Mouse (Mus musculus): Measurements from ENCODE around the gene Srsf6.
"Not testable (repeated sequence)": the region's sequence is repeated elsewhere in the genome, so short reads cannot be mapped to it uniquely, and the experiment has no call there.

The Srsf6 gene

GRCm38 (mm10) chr2:162931123-162931673 lies at the start of gene Srsf6:
Srsf6 (plus strand) TSS chr2:162931528.
- DNase-seq, result peak; percentile 84 to 96

GRCm38 (mm10) chr2:162884101-162884500 lies 47.2 kb upstream of the Srsf6 start:
- no peak for DNase-seq

- no peak for DNase-seq
Measured at GRCm38 (mm10) chr2:162887121-162887520, 44.2 kb upstream of the Srsf6 start.

- DNase-seq, result no peak
Measured at GRCm38 (mm10) chr2:162888677-162889076, 42.7 kb upstream of the Srsf6 start.

- DNase-seq, result no peak
Measured at GRCm38 (mm10) chr2:162889191-162889590, 42.1 kb upstream of the Srsf6 start.

- DNase-seq, result no peak
Measured at GRCm38 (mm10) chr2:162889731-162890130, 41.6 kb upstream of the Srsf6 start.

GRCm38 (mm10) chr2:162892979-162893378 lies 38.3 kb upstream of the Srsf6 start:
- not testable (repeated sequence) for DNase-seq

- DNase-seq, result not testable (repeated sequence)
Measured at GRCm38 (mm10) chr2:162899256-162899655, 32.1 kb upstream of the Srsf6 start.

GRCm38 (mm10) chr2:162899880-162900589 lies 31.3 kb upstream of the Srsf6 start:
- no peak for DNase-seq

GRCm38 (mm10) chr2:162900590-162900916 lies 30.8 kb upstream of the Srsf6 start:
- no peak for DNase-seq

GRCm38 (mm10) chr2:162905902-162906301 lies 25.4 kb upstream of the Srsf6 start:
- no peak for DNase-seq

GRCm38 (mm10) chr2:162908052-162908491 lies 23.3 kb upstream of the Srsf6 start:
- peak; percentile 70 to 74 for DNase-seq

- no peak for DNase-seq
Measured at GRCm38 (mm10) chr2:162914040-162914439, 17.3 kb upstream of the Srsf6 start.

- DNase-seq, result peak; percentile 20 to 36
Measured at GRCm38 (mm10) chr2:162914519-162914918, 16.8 kb upstream of the Srsf6 start.

- DNase-seq, result no peak
Measured at GRCm38 (mm10) chr2:162919926-162920325, 11.4 kb upstream of the Srsf6 start.

- peak; percentile 47 to 64 for DNase-seq
Measured at GRCm38 (mm10) chr2:162922183-162922582, 9.1 kb upstream of the Srsf6 start.

- no peak for DNase-seq
Measured at GRCm38 (mm10) chr2:162922834-162923233, 8.5 kb upstream of the Srsf6 start.

- DNase-seq, result no peak
Measured at GRCm38 (mm10) chr2:162924126-162924525, 7.2 kb upstream of the Srsf6 start.

- DNase-seq, result no peak
Measured at GRCm38 (mm10) chr2:162927918-162928585, 3.3 kb upstream of the Srsf6 start.

- DNase-seq, result no peak
Measured at GRCm38 (mm10) chr2:162929704-162930103, 1.6 kb upstream of the Srsf6 start.

- DNase-seq, result no peak
Measured at GRCm38 (mm10) chr2:162930516-162931122, 709 bp upstream of the Srsf6 start.

GRCm38 (mm10) chr2:162931674-162932650 lies 634 bp downstream of the Srsf6 start:
- DNase-seq, result peak; percentile 63 to 82
